8 mouse cellular contexts compared by ENCODE assay signal in the genomic region with DNA sequence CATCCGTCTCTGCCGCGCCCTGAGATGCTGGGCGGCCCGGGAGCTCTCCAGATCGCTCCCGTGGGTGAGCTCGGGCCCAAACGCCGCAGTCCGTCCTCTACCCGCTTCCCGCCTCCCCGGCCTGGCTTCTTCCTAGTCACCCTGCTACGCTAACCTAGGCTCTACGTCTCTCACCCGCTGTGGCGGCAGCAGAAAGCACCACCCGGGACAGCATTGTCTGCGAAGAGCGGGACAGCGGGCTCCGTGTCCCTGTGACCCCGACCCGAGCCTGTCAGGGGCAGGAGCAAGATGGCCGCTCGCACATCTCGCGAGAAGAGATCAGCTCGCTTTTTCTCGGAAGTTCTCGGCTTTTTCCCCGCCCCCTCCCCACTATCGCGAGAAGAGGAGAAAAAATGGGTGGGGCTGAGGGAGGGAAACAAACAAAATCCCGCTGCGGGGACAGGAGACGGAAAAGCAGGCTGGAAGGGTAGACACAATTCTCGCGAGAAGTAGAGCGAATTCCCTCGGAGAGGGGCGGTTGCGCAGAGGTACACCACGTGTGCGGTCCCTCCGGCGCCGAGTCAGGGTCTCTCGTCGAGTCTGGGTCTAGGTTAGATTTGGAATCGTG. TPM values are rescaled to one million over a fixed set of nuclear protein-coding genes. Genes with fewer than 3 reads are reported as not detected.
DNase-seq lines count a peak whose midpoint lies in the region; ATAC-seq and TF ChIP-seq lines count a peak whose summit lies in the region.

A gene (plus strand): TSS at position 396 of the 607 bp plus-strand sequence.

- peak; percentile 100 for TF ChIP-seq EP300 in heart, postnatal 0 days (IDR thresholded peaks at IDR 0.05; ENCODE audit: low read depth)

- peak within 1 kb of the TSS; percentile 85 for H3K27ac ChIP-seq in forebrain, embryonic 12.5 days
- H3K27ac ChIP-seq in heart, postnatal 0 days (ENCODE audit: low read depth) = peak within 1 kb of the TSS; percentile 96
- peak within 1 kb of the TSS; percentile 93 for H3K27ac ChIP-seq in liver, embryonic 16.5 days (ENCODE audit: low read length)
- peak within 1 kb of the TSS; percentile 90 for H3K27ac ChIP-seq in neural tube, embryonic 13.5 days (replicated peaks)
- peak within 1 kb of the TSS; percentile 90 for H3K27ac ChIP-seq in testis, adult 2 months (ENCODE audit: control insufficient read depth, insufficient read depth, low read depth, low read length)

- H3K4me1 ChIP-seq in E14TG2a.4 (replicated peaks; ENCODE audit: low read depth, low read length) = peaks cover 46% of the 10 kb centered on the region
- H3K4me1 ChIP-seq in forebrain, embryonic 12.5 days = peaks cover 26% of the 10 kb centered on the region
- H3K4me1 ChIP-seq in heart, postnatal 0 days (ENCODE audit: control insufficient read depth, insufficient read depth) = peaks cover 33% of the 10 kb centered on the region
- peaks cover 16% of the 10 kb centered on the region for H3K4me1 ChIP-seq in liver, embryonic 16.5 days (ENCODE audit: control insufficient read depth, low read depth, low read length)
- H3K4me1 ChIP-seq in neural tube, embryonic 13.5 days (replicated peaks) = peaks cover 39% of the 10 kb centered on the region
- H3K4me1 ChIP-seq in testis, adult 2 months (ENCODE audit: control insufficient read depth, insufficient read depth, low read length) = no peaks in the 10 kb centered on the region

- no peaks in the 10 kb centered on the region for H3K9me3 ChIP-seq in E14TG2a.4 (ENCODE audit: low read length)
- no peaks in the 10 kb centered on the region for H3K9me3 ChIP-seq in forebrain, embryonic 12.5 days
- no peaks in the 10 kb centered on the region for H3K9me3 ChIP-seq in heart, postnatal 0 days (replicated peaks; ENCODE audit: control insufficient read depth, low read length)
- no peaks in the 10 kb centered on the region for H3K9me3 ChIP-seq in liver, embryonic 16.5 days (replicated peaks; ENCODE audit: control insufficient read depth, low read length)
- no peaks in the 10 kb centered on the region for H3K9me3 ChIP-seq in neural tube, embryonic 13.5 days

- peak; percentile 98 for TF ChIP-seq POLR2A in testis, adult 2 months (IDR thresholded peaks at IDR 0.05; ENCODE audit: control insufficient read depth, low read depth, low read length)

- H3K4me3 ChIP-seq in E14TG2a.4 (replicated peaks; ENCODE audit: low read length) = peak within 1 kb of the TSS; percentile 100
- H3K4me3 ChIP-seq in forebrain, embryonic 12.5 days (replicated peaks) = peak within 1 kb of the TSS; percentile 89
- H3K4me3 ChIP-seq in heart, postnatal 0 days (ENCODE audit: low read depth, low read length) = peak within 1 kb of the TSS; percentile 77
- peak within 1 kb of the TSS; percentile 94 for H3K4me3 ChIP-seq in liver, embryonic 16.5 days (ENCODE audit: low read depth, low read length)
- peak within 1 kb of the TSS; percentile 57 for H3K4me3 ChIP-seq in neural tube, embryonic 13.5 days
- peak within 1 kb of the TSS; percentile 94 for H3K4me3 ChIP-seq in testis, adult 2 months (ENCODE audit: control insufficient read depth, low read depth, low read length)

- no peak for TF ChIP-seq CTCF in E14TG2a.4 (conservative IDR thresholded peaks at IDR 0.05; ENCODE audit: low read length)
- no peak for TF ChIP-seq CTCF in heart, postnatal 0 days (IDR thresholded peaks at IDR 0.05; ENCODE audit: low read depth)
- TF ChIP-seq CTCF in testis, adult 2 months (IDR thresholded peaks at IDR 0.05; ENCODE audit: control insufficient read depth, insufficient read depth, insufficient replicate concordance, low read depth, low read length) = no peak

- H3K9ac ChIP-seq in forebrain, embryonic 12.5 days = peak within 1 kb of the TSS; percentile 93
- H3K9ac ChIP-seq in heart, postnatal 0 days (replicated peaks; ENCODE audit: low read depth, low read length) = peak within 1 kb of the TSS; percentile 93
- peak within 1 kb of the TSS; percentile 94 for H3K9ac ChIP-seq in liver, embryonic 16.5 days (ENCODE audit: low read depth, low read length)
- peak within 1 kb of the TSS; percentile 92 for H3K9ac ChIP-seq in neural tube, embryonic 13.5 days

- no peaks in the 10 kb centered on the region for H3K27me3 ChIP-seq in E14TG2a.4 (ENCODE audit: insufficient read depth, low read length)
- no peaks in the 10 kb centered on the region for H3K27me3 ChIP-seq in forebrain, embryonic 12.5 days
- H3K27me3 ChIP-seq in heart, postnatal 0 days (ENCODE audit: control insufficient read depth, insufficient read depth, low read length) = no peaks in the 10 kb centered on the region
- no peaks in the 10 kb centered on the region for H3K27me3 ChIP-seq in liver, embryonic 16.5 days (ENCODE audit: control insufficient read depth, insufficient read depth, low read depth, low read length)
- H3K27me3 ChIP-seq in neural tube, embryonic 13.5 days = no peaks in the 10 kb centered on the region
- no peaks in the 10 kb centered on the region for H3K27me3 ChIP-seq in testis, adult 2 months (ENCODE audit: control insufficient read depth, insufficient read depth, low read length)

- WGBS in forebrain, embryonic 12.5 days = under 1% methylated on average over 52 of the region's 52 CpGs
- under 1% methylated on average over 46 of the region's 52 CpGs for WGBS in heart, postnatal 0 days
- under 1% methylated on average over 52 of the region's 52 CpGs for WGBS in liver, embryonic 16.5 days (ENCODE audit: insufficient replicate concordance)
- under 1% methylated on average over 52 of the region's 52 CpGs for WGBS in neural tube, embryonic 13.5 days

- ATAC-seq in forebrain, embryonic 12.5 days (ENCODE audit: low FRiP score) = peak; percentile 97
- peak; percentile 96 for ATAC-seq in heart, postnatal 0 days (ENCODE audit: insufficient read depth, low read depth)
- peak; percentile 94 for ATAC-seq in liver, embryonic 16.5 days (ENCODE audit: low read depth)
- peak; percentile 98 for ATAC-seq in neural tube, embryonic 13.5 days (ENCODE audit: low read depth)

- peaks cover 83% of the 10 kb centered on the region for H3K36me3 ChIP-seq in E14TG2a.4 (ENCODE audit: insufficient read depth, low read length)
- peaks cover 35% of the 10 kb centered on the region for H3K36me3 ChIP-seq in forebrain, embryonic 12.5 days (replicated peaks)
- H3K36me3 ChIP-seq in heart, postnatal 0 days (replicated peaks; ENCODE audit: control insufficient read depth, insufficient read depth, low read length) = peaks cover 40% of the 10 kb centered on the region
- peaks cover 30% of the 10 kb centered on the region for H3K36me3 ChIP-seq in liver, embryonic 16.5 days (ENCODE audit: control insufficient read depth, insufficient read depth)
- peaks cover 49% of the 10 kb centered on the region for H3K36me3 ChIP-seq in neural tube, embryonic 13.5 days
- H3K36me3 ChIP-seq in testis, adult 2 months (ENCODE audit: control insufficient read depth, insufficient read depth, low read length) = peaks cover 4% of the 10 kb centered on the region

- peak; percentile 100 for DNase-seq in c-Kit-positive CD71-positive TER-119-positive erythroid progenitor cells, embryonic 14.5 days (ENCODE audit: low spot score)
- DNase-seq in heart, postnatal 0 days (ENCODE audit: low spot score) = peak; percentile 99
- DNase-seq in kidney, postnatal 4 days = peak; percentile 96 to 98

- peak within 1 kb of the TSS; percentile 87 for H3K4me2 ChIP-seq in forebrain, embryonic 12.5 days
- peak within 1 kb of the TSS; percentile 92 for H3K4me2 ChIP-seq in heart, postnatal 0 days (ENCODE audit: low read depth, low read length)
- peak within 1 kb of the TSS; percentile 92 for H3K4me2 ChIP-seq in liver, embryonic 16.5 days (ENCODE audit: low read depth, low read length)
- H3K4me2 ChIP-seq in neural tube, embryonic 13.5 days = peak within 1 kb of the TSS; percentile 83

RNA-seq across cellular contexts. Expression of the gene that starts here (rescaled TPM):
- polyA plus RNA-seq in forebrain, embryonic 12.5 days (2016; fragmentation: Nextera tagmentation; extraction: Ambion mirVana) = 121 and 129 TPM in 2 replicates
- 54.8 and 63.0 TPM in 2 replicates for total RNA-seq in heart, postnatal 0 days (2014; rRNA removed; ENCODE audit: low replicate concordance)
- 57.5 and 63.1 TPM in 2 replicates for polyA plus RNA-seq in heart, postnatal 0 days (2015; fragmentation: Nextera tagmentation; extraction: Ambion mirVana)
- 35.1 and 35.9 TPM in 2 replicates for polyA plus RNA-seq in liver, embryonic 16.5 days (2015; fragmentation: Nextera tagmentation; extraction: Ambion mirVana)
- 89.3 and 94.1 TPM in 2 replicates for polyA plus RNA-seq in neural tube, embryonic 13.5 days (2015; fragmentation: Nextera tagmentation; extraction: Ambion mirVana)
- polyA plus RNA-seq in testis, adult 2 months (2012; rRNA removed) = 50.4 and 55.8 TPM in 2 replicates

Comparison
In these comparisons a context has a peak if more than half of its experiments do, and no peak if none do; other contexts are left out.
1. Peak in every context shown above with its lines: DNase-seq, ATAC-seq, H3K4me3 ChIP-seq and H3K27ac ChIP-seq.